Mouse (Mus musculus): ENCODE data around the gene Abl2. TPM values are rescaled to one million over a fixed set of nuclear protein-coding genes. Genes with fewer than 3 reads are reported as not detected.

The Abl2 gene
- polyA plus RNA-seq, 2 experiments = 6.9 to 10.9 TPM

- H3K27me3 ChIP-seq (ENCODE audit: control insufficient read depth, insufficient read depth, low read length) = no peaks in the 10 kb centered on the region
- DNase-seq (ENCODE audit: low spot score) = peak; percentile 37
- no peak overlapping the region for H3K9ac ChIP-seq (ENCODE audit: low read depth, low read length, severe bottlenecking)
- H3K36me3 ChIP-seq (ENCODE audit: control insufficient read depth, insufficient read depth, low read length) = no peaks in the 10 kb centered on the region
- no peak overlapping the region for H3K4me2 ChIP-seq (replicated peaks; ENCODE audit: low read depth, low read length, severe bottlenecking)
- ATAC-seq (ENCODE audit: low FRiP score, low read depth) = no peak
- H3K9me3 ChIP-seq (ENCODE audit: control insufficient read depth, low read length) = no peaks in the 10 kb centered on the region
- H3K4me1 ChIP-seq (ENCODE audit: control insufficient read depth, insufficient read depth, low read length) = no peaks in the 10 kb centered on the region
- H3K27ac ChIP-seq (replicated peaks; ENCODE audit: low read depth, low read length) = no peak overlapping the region
- 46% methylated on average over 4 of the region's 4 CpGs for WGBS
- no peak for TF ChIP-seq POLR2A (IDR thresholded peaks at IDR 0.05; ENCODE audit: borderline replicate concordance, extremely low read depth, insufficient read depth, insufficient read length)
- no peak overlapping the region for H3K4me3 ChIP-seq (replicated peaks; ENCODE audit: low read length)
Measured at GRCm38 (mm10) chr1:156539787-156540560, 18.6 kb upstream of the Abl2 start.

GRCm38 (mm10) chr1:156543999-156544398, 14.6 kb upstream of the Abl2 start:
- no peak for DNase-seq (ENCODE audit: low spot score)
- no peak overlapping the region for H3K4me2 ChIP-seq (replicated peaks; ENCODE audit: low read depth, low read length, severe bottlenecking)
- ATAC-seq (ENCODE audit: low FRiP score, low read depth) = no peak
- H3K9me3 ChIP-seq (ENCODE audit: control insufficient read depth, low read length) = no peaks in the 10 kb centered on the region
- TF ChIP-seq POLR2A (IDR thresholded peaks at IDR 0.05; ENCODE audit: borderline replicate concordance, extremely low read depth, insufficient read depth, insufficient read length) = no peak
- H3K4me3 ChIP-seq (replicated peaks; ENCODE audit: low read length) = no peak overlapping the region
- no peaks in the 10 kb centered on the region for H3K4me1 ChIP-seq (ENCODE audit: control insufficient read depth, insufficient read depth, low read length)
- H3K36me3 ChIP-seq (ENCODE audit: control insufficient read depth, insufficient read depth, low read length) = no peaks in the 10 kb centered on the region
- no peak overlapping the region for H3K27ac ChIP-seq (replicated peaks; ENCODE audit: low read depth, low read length)
- 17% methylated on average over 12 of the region's 12 CpGs for WGBS
- H3K9ac ChIP-seq (ENCODE audit: low read depth, low read length, severe bottlenecking) = no peak overlapping the region
- H3K27me3 ChIP-seq (ENCODE audit: control insufficient read depth, insufficient read depth, low read length) = no peaks in the 10 kb centered on the region

GRCm38 (mm10) chr1:156558950-156559640, 509 bp downstream of the Abl2 start:
- Histone ChIP-seq H3K4me2 (replicated peaks; ENCODE audit: low read depth, low read length, severe bottlenecking) (peak overlapping the region; percentile 64), H3K4me1 (ENCODE audit: control insufficient read depth, insufficient read depth, low read length) (peaks cover 8% of the 10 kb centered on the region; the same call in 1 of the 2 replicates), H3K4me3 (replicated peaks; ENCODE audit: low read length) (peak overlapping the region; percentile 98), H3K27me3 (ENCODE audit: control insufficient read depth, insufficient read depth, low read length) (no peaks in the 10 kb centered on the region), H3K27ac (replicated peaks; ENCODE audit: low read depth, low read length) (peak overlapping the region; percentile 97), H3K9ac (ENCODE audit: low read depth, low read length, severe bottlenecking) (peak overlapping the region; percentile 98), H3K9me3 (ENCODE audit: control insufficient read depth, low read length) (no peaks in the 10 kb centered on the region), H3K36me3 (ENCODE audit: control insufficient read depth, insufficient read depth, low read length) (no peaks in the 10 kb centered on the region)
- peak; percentile 15 for DNase-seq (ENCODE audit: low spot score)
- peak; percentile 51 for ATAC-seq (ENCODE audit: low FRiP score, low read depth)
- WGBS = under 1% methylated on average over 39 of the region's 66 CpGs
- TF ChIP-seq POLR2A (IDR thresholded peaks at IDR 0.05; ENCODE audit: borderline replicate concordance, extremely low read depth, insufficient read depth, insufficient read length) = no peak

- Histone ChIP-seq H3K27me3 (ENCODE audit: control insufficient read depth, insufficient read depth, low read length) (no peaks in the 10 kb centered on the region), H3K27ac (replicated peaks; ENCODE audit: low read depth, low read length) (peak overlapping the region; percentile 97), H3K4me1 (ENCODE audit: control insufficient read depth, insufficient read depth, low read length) (peaks cover 8% of the 10 kb centered on the region; the same call in 1 of the 2 replicates), H3K4me3 (replicated peaks; ENCODE audit: low read length) (peak overlapping the region; percentile 98), H3K9ac (ENCODE audit: low read depth, low read length, severe bottlenecking) (peak overlapping the region; percentile 98), H3K4me2 (replicated peaks; ENCODE audit: low read depth, low read length, severe bottlenecking) (peak overlapping the region; percentile 64), H3K9me3 (ENCODE audit: control insufficient read depth, low read length) (no peaks in the 10 kb centered on the region), H3K36me3 (ENCODE audit: control insufficient read depth, insufficient read depth, low read length) (no peaks in the 10 kb centered on the region)
- DNase-seq (ENCODE audit: low spot score) (no peak), ATAC-seq (ENCODE audit: low FRiP score, low read depth) (no peak)
- 14% methylated on average over 8 of the region's 8 CpGs for WGBS
- no peak for TF ChIP-seq POLR2A (IDR thresholded peaks at IDR 0.05; ENCODE audit: borderline replicate concordance, extremely low read depth, insufficient read depth, insufficient read length)
Measured at GRCm38 (mm10) chr1:156559641-156560020, 1.0 kb downstream of the Abl2 start.

GRCm38 (mm10) chr1:156560500-156560899, 1.9 kb downstream of the Abl2 start:
- no peaks in the 10 kb centered on the region for H3K36me3 ChIP-seq (ENCODE audit: control insufficient read depth, insufficient read depth, low read length)
- no peak overlapping the region for H3K4me3 ChIP-seq (replicated peaks; ENCODE audit: low read length)
- H3K4me1 ChIP-seq (ENCODE audit: control insufficient read depth, insufficient read depth, low read length) = peaks cover 8% of the 10 kb centered on the region; the same call in 1 of the 2 replicates
- no peaks in the 10 kb centered on the region for H3K9me3 ChIP-seq (ENCODE audit: control insufficient read depth, low read length)
- 93% methylated on average over 9 of the region's 9 CpGs for WGBS
- no peak overlapping the region for H3K27ac ChIP-seq (replicated peaks; ENCODE audit: low read depth, low read length)
- no peak for DNase-seq (ENCODE audit: low spot score)
- TF ChIP-seq POLR2A (IDR thresholded peaks at IDR 0.05; ENCODE audit: borderline replicate concordance, extremely low read depth, insufficient read depth, insufficient read length) = no peak
- no peak for ATAC-seq (ENCODE audit: low FRiP score, low read depth)
- 0 out of 2 replicates have a peak overlapping the region, but pooled peaks have one; percentile 2 for H3K4me2 ChIP-seq (replicated peaks; ENCODE audit: low read depth, low read length, severe bottlenecking)
- no peaks in the 10 kb centered on the region for H3K27me3 ChIP-seq (ENCODE audit: control insufficient read depth, insufficient read depth, low read length)
- no peak overlapping the region for H3K9ac ChIP-seq (ENCODE audit: low read depth, low read length, severe bottlenecking)

Measured in limb, embryonic 14.5 days (tissue).